Comparison of ENCODE assay signal across 17 mouse cellular contexts in the genomic region with DNA sequence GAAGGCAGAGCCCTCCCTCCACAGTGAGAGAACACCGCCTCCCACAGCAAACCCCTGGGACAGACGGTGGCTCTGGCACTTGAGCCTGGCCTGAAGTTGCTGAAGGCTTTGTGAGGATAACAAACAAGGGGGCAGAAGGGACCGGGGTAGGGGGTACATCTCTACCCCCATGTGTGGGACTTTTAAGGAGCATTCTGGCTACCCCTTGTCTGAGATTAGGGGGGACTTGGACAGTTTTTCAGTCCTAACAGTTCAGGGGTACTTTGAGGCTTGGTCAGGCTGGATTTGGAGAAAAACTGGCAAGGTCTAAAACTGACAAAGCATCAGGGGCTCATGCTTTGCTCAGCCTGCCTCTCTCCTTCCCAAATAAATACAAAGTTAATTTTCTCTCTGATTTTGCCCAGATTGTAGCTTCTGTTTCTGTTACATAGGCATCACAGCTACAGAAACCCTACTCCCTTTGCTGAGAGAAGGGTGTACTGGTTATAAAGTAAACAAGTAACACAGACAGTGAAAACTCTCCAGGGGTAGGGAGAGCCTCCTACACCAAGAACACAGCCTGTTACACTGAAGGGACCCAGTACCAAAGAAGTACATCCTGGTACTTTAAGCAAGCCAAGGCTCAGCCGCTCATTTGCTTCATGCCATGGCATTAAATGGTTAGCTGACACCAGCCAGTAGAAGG. TPM values are rescaled to one million over a fixed set of nuclear protein-coding genes. Genes with fewer than 3 reads are reported as not detected.
A peak's percentile ranks its signal among the peaks of the same experiment; 100 is the strongest.
DNase-seq lines count a peak whose midpoint lies in the region; ATAC-seq and TF ChIP-seq lines count a peak whose summit lies in the region.
"Had no signal": no experiment of that assay in that cellular context is flagged by ENCODE, and none has a peak within 500 bp of the region (broad histone marks: within the 10 kb centered on the region; RNA-seq: fewer than 3 reads in every experiment).

No protein-coding gene starts in this region.

- WGBS in forebrain, embryonic 14.5 days, result 68% methylated on average over 4 of the region's 4 CpGs
- WGBS in forebrain, postnatal 0 days, result 63% methylated on average over 4 of the region's 4 CpGs
- 55% methylated on average over 4 of the region's 4 CpGs for WGBS in limb, embryonic 12.5 days
- WGBS in limb, embryonic 10.5 days, result 67% methylated on average over 4 of the region's 4 CpGs
- 56% methylated on average over 4 of the region's 4 CpGs for WGBS in midbrain, embryonic 16.5 days
- WGBS in midbrain, embryonic 15.5 days, result 54% methylated on average over 4 of the region's 4 CpGs
- WGBS in neural tube, embryonic 15.5 days, result 66% methylated on average over 4 of the region's 4 CpGs

- H3K9ac ChIP-seq in forebrain, embryonic 14.5 days (ENCODE audit: low read length), result 0 out of 2 replicates have a peak overlapping the region, but pooled peaks have one; percentile 21
- H3K9ac ChIP-seq in forebrain, postnatal 0 days, result no peak overlapping the region; the same call in 1 of the 2 replicates
- H3K9ac ChIP-seq in limb, embryonic 12.5 days (replicated peaks), result 0 out of 2 replicates have a peak overlapping the region, but pooled peaks have one; percentile 12
- 0 out of 2 replicates have a peak overlapping the region, but pooled peaks have one; percentile 25 for H3K9ac ChIP-seq in midbrain, embryonic 16.5 days (ENCODE audit: low read depth, low read length)
- no peak overlapping the region for H3K9ac ChIP-seq in midbrain, embryonic 15.5 days
- H3K9ac ChIP-seq in neural tube, embryonic 15.5 days (replicated peaks), result 0 out of 2 replicates have a peak overlapping the region, but pooled peaks have one; percentile 2
- H3K9ac ChIP-seq: kidney, embryonic 15.5 days; limb, embryonic 13.5 days had no signal

- no peak for DNase-seq in forebrain, embryonic 14.5 days (ENCODE audit: low spot score)
- DNase-seq in forebrain, postnatal 0 days, result no peak
- DNase-seq in limb, embryonic 10.5 days (ENCODE audit: low spot score), result no peak
- no peak for DNase-seq in frontal cortex, adult 2 months (ENCODE audit: extremely low spot score in 1 of 2, low spot score in 1 of 2)
- DNase-seq: adrenal gland, postnatal 10 days; cerebellum, adult 18-20 months; cerebellum, postnatal 36 days; heart, postnatal 4 days; lung, adult 2 months; right cerebral cortex, adult 18-20 months had no signal

- ATAC-seq in forebrain, embryonic 14.5 days, result no peak
- ATAC-seq in forebrain, postnatal 0 days, result no peak
- ATAC-seq in limb, embryonic 12.5 days (ENCODE audit: insufficient number of reproducible peaks, insufficient read depth, low FRiP score, low TSS enrichment, low read depth), result no peak
- ATAC-seq in midbrain, embryonic 16.5 days, result no peak
- ATAC-seq in midbrain, embryonic 15.5 days (replicated peaks), result no peak
- ATAC-seq in neural tube, embryonic 15.5 days (ENCODE audit: low FRiP score), result no peak
- ATAC-seq: inflammation-experienced regulatory T-cells, adult 6 months had no signal

- no peaks in the 10 kb centered on the region for H3K27me3 ChIP-seq in forebrain, embryonic 14.5 days (replicated peaks; ENCODE audit: control insufficient read depth, insufficient read depth, low read length)
- no peaks in the 10 kb centered on the region for H3K27me3 ChIP-seq in forebrain, postnatal 0 days (ENCODE audit: insufficient read depth, low read length)
- no peaks in the 10 kb centered on the region for H3K27me3 ChIP-seq in limb, embryonic 12.5 days
- no peaks in the 10 kb centered on the region for H3K27me3 ChIP-seq in limb, embryonic 10.5 days (ENCODE audit: low read depth, poor library complexity, severe bottlenecking)
- H3K27me3 ChIP-seq in midbrain, embryonic 16.5 days (ENCODE audit: control insufficient read depth, insufficient read depth, low read depth, low read length), result no peaks in the 10 kb centered on the region
- no peaks in the 10 kb centered on the region for H3K27me3 ChIP-seq in midbrain, embryonic 15.5 days (replicated peaks)
- no peaks in the 10 kb centered on the region for H3K27me3 ChIP-seq in neural tube, embryonic 15.5 days (replicated peaks)
- H3K27me3 ChIP-seq: kidney, embryonic 15.5 days; limb, embryonic 13.5 days had no signal

- no peak overlapping the region for H3K4me2 ChIP-seq in forebrain, embryonic 14.5 days (ENCODE audit: low read length)
- H3K4me2 ChIP-seq in forebrain, postnatal 0 days (ENCODE audit: low read depth), result no peak overlapping the region
- H3K4me2 ChIP-seq in limb, embryonic 12.5 days, result no peak overlapping the region
- H3K4me2 ChIP-seq in midbrain, embryonic 16.5 days (ENCODE audit: low read length), result no peak overlapping the region
- H3K4me2 ChIP-seq in midbrain, embryonic 15.5 days, result no peak overlapping the region
- no peak overlapping the region; the same call in 1 of the 2 replicates for H3K4me2 ChIP-seq in neural tube, embryonic 15.5 days
- H3K4me2 ChIP-seq: kidney, embryonic 15.5 days; limb, embryonic 13.5 days had no signal

- H3K4me3 ChIP-seq in forebrain, embryonic 14.5 days (ENCODE audit: low read depth, low read length), result no peak overlapping the region
- no peak overlapping the region for H3K4me3 ChIP-seq in forebrain, postnatal 0 days (ENCODE audit: low read depth, low read length)
- no peak overlapping the region for H3K4me3 ChIP-seq in limb, embryonic 12.5 days (replicated peaks)
- no peak overlapping the region for H3K4me3 ChIP-seq in limb, embryonic 10.5 days
- H3K4me3 ChIP-seq in midbrain, embryonic 16.5 days (ENCODE audit: low read depth, low read length), result no peak overlapping the region
- H3K4me3 ChIP-seq in midbrain, embryonic 15.5 days, result no peak overlapping the region
- no peak overlapping the region for H3K4me3 ChIP-seq in neural tube, embryonic 15.5 days (replicated peaks)
- H3K4me3 ChIP-seq: kidney, embryonic 15.5 days; limb, embryonic 13.5 days had no signal

- TF ChIP-seq CTCF in forebrain, postnatal 0 days (IDR thresholded peaks at IDR 0.05; ENCODE audit: low read depth), result no peak

- no peaks in the 10 kb centered on the region for H3K9me3 ChIP-seq in forebrain, embryonic 14.5 days (replicated peaks; ENCODE audit: control insufficient read depth, low read length)
- H3K9me3 ChIP-seq in forebrain, postnatal 0 days (ENCODE audit: low read length), result no peaks in the 10 kb centered on the region
- H3K9me3 ChIP-seq in limb, embryonic 12.5 days, result no peaks in the 10 kb centered on the region
- no peaks in the 10 kb centered on the region for H3K9me3 ChIP-seq in limb, embryonic 10.5 days (replicated peaks)
- H3K9me3 ChIP-seq in midbrain, embryonic 16.5 days (replicated peaks; ENCODE audit: control insufficient read depth, low read length, poor library complexity, severe bottlenecking), result no peaks in the 10 kb centered on the region
- H3K9me3 ChIP-seq in midbrain, embryonic 15.5 days, result no peaks in the 10 kb centered on the region
- no peaks in the 10 kb centered on the region for H3K9me3 ChIP-seq in neural tube, embryonic 15.5 days (replicated peaks)
- H3K9me3 ChIP-seq: kidney, embryonic 15.5 days; limb, embryonic 13.5 days had no signal

- peaks cover 91% of the 10 kb centered on the region for H3K36me3 ChIP-seq in forebrain, embryonic 14.5 days (ENCODE audit: control insufficient read depth, insufficient read depth, low read length)
- peaks cover 56% of the 10 kb centered on the region for H3K36me3 ChIP-seq in forebrain, postnatal 0 days (ENCODE audit: insufficient read depth)
- H3K36me3 ChIP-seq in limb, embryonic 12.5 days, result peaks cover 83% of the 10 kb centered on the region
- H3K36me3 ChIP-seq in limb, embryonic 10.5 days, result peaks cover 93% of the 10 kb centered on the region
- H3K36me3 ChIP-seq in midbrain, embryonic 16.5 days (ENCODE audit: control insufficient read depth, insufficient read depth, low read length), result peaks cover 20% of the 10 kb centered on the region
- H3K36me3 ChIP-seq in midbrain, embryonic 15.5 days (replicated peaks), result peaks cover 40% of the 10 kb centered on the region
- H3K36me3 ChIP-seq in neural tube, embryonic 15.5 days, result peaks cover 54% of the 10 kb centered on the region

- H3K4me1 ChIP-seq in forebrain, embryonic 14.5 days (ENCODE audit: control insufficient read depth, insufficient read depth, low read length), result peaks cover 23% of the 10 kb centered on the region
- H3K4me1 ChIP-seq in forebrain, postnatal 0 days (ENCODE audit: insufficient read depth), result peaks cover 27% of the 10 kb centered on the region
- H3K4me1 ChIP-seq in limb, embryonic 12.5 days (replicated peaks), result peaks cover 47% of the 10 kb centered on the region
- peaks cover 40% of the 10 kb centered on the region for H3K4me1 ChIP-seq in limb, embryonic 10.5 days
- peaks cover 43% of the 10 kb centered on the region for H3K4me1 ChIP-seq in midbrain, embryonic 16.5 days (ENCODE audit: control insufficient read depth, insufficient read depth, low read length)
- H3K4me1 ChIP-seq in midbrain, embryonic 15.5 days, result peaks cover 51% of the 10 kb centered on the region
- peaks cover 50% of the 10 kb centered on the region for H3K4me1 ChIP-seq in neural tube, embryonic 15.5 days

- H3K27ac ChIP-seq in forebrain, embryonic 14.5 days (ENCODE audit: low read depth, low read length), result no peak overlapping the region
- no peak overlapping the region for H3K27ac ChIP-seq in forebrain, postnatal 0 days (ENCODE audit: low read depth, low read length)
- H3K27ac ChIP-seq in limb, embryonic 12.5 days, result 0 out of 2 replicates have a peak overlapping the region, but pooled peaks have one; percentile 17
- H3K27ac ChIP-seq in limb, embryonic 10.5 days, result no peak overlapping the region
- H3K27ac ChIP-seq in midbrain, embryonic 16.5 days (ENCODE audit: low read length), result no peak overlapping the region
- no peak overlapping the region for H3K27ac ChIP-seq in midbrain, embryonic 15.5 days
- no peak overlapping the region for H3K27ac ChIP-seq in neural tube, embryonic 15.5 days (replicated peaks)
- H3K27ac ChIP-seq: kidney, embryonic 15.5 days; limb, embryonic 13.5 days had no signal

RNA-seq across cellular contexts. Expression of a gene that starts 6.0 kb away (rescaled TPM):
- polyA plus RNA-seq in forebrain, embryonic 14.5 days (2014; fragmentation: Nextera tagmentation; extraction: Ambion mirVana), result 22.9 and 24.8 TPM in 2 replicates
- total RNA-seq in forebrain, postnatal 0 days (2014; rRNA removed), result 82.4 and 83.5 TPM in 2 replicates
- polyA plus RNA-seq in forebrain, postnatal 0 days (2015; fragmentation: Nextera tagmentation; extraction: Ambion mirVana), result 15.8 and 16.8 TPM in 2 replicates
- polyA plus RNA-seq in limb, embryonic 12.5 days (2016; fragmentation: Nextera tagmentation; extraction: Ambion mirVana), result 25.9 TPM in 2 replicates
- polyA plus RNA-seq in limb, embryonic 10.5 days (2016; fragmentation: Nextera tagmentation; extraction: Ambion mirVana), result 17.9 and 20.4 TPM in 2 replicates
- 11.6 and 12.6 TPM in 2 replicates for polyA plus RNA-seq in midbrain, embryonic 16.5 days (2015; fragmentation: Nextera tagmentation; extraction: Ambion mirVana)
- 17.1 and 21.8 TPM in 2 replicates for polyA plus RNA-seq in midbrain, embryonic 15.5 days (2015; fragmentation: Nextera tagmentation; extraction: Ambion mirVana)
- 10.9 and 13.5 TPM in 2 replicates for polyA plus RNA-seq in neural tube, embryonic 15.5 days (2015; fragmentation: Nextera tagmentation; extraction: Ambion mirVana)
- 16.7 and 17.8 TPM in 2 replicates for polyA plus RNA-seq in frontal cortex, adult 2 months (2012; rRNA removed)

RNA-seq across cellular contexts. Expression of a gene that starts 10.6 kb away (rescaled TPM):
- polyA plus RNA-seq in forebrain, embryonic 14.5 days (2014; fragmentation: Nextera tagmentation; extraction: Ambion mirVana), result 214 and 219 TPM in 2 replicates
- total RNA-seq in forebrain, postnatal 0 days (2014; rRNA removed), result 49.5 and 61.9 TPM in 2 replicates
- 135 and 151 TPM in 2 replicates for polyA plus RNA-seq in forebrain, postnatal 0 days (2015; fragmentation: Nextera tagmentation; extraction: Ambion mirVana)
- 229 and 233 TPM in 2 replicates for polyA plus RNA-seq in limb, embryonic 12.5 days (2016; fragmentation: Nextera tagmentation; extraction: Ambion mirVana)
- 290 and 342 TPM in 2 replicates for polyA plus RNA-seq in limb, embryonic 10.5 days (2016; fragmentation: Nextera tagmentation; extraction: Ambion mirVana)
- 180 and 183 TPM in 2 replicates for polyA plus RNA-seq in midbrain, embryonic 16.5 days (2015; fragmentation: Nextera tagmentation; extraction: Ambion mirVana)
- polyA plus RNA-seq in midbrain, embryonic 15.5 days (2015; fragmentation: Nextera tagmentation; extraction: Ambion mirVana), result 168 TPM in 2 replicates
- polyA plus RNA-seq in neural tube, embryonic 15.5 days (2015; fragmentation: Nextera tagmentation; extraction: Ambion mirVana), result 192 and 201 TPM in 2 replicates
- 69.3 and 75.8 TPM in 2 replicates for polyA plus RNA-seq in frontal cortex, adult 2 months (2012; rRNA removed)

RNA-seq across cellular contexts. Expression of a gene that starts 59.5 kb away (rescaled TPM):
- 16.6 and 18.7 TPM in 2 replicates for polyA plus RNA-seq in forebrain, embryonic 14.5 days (2014; fragmentation: Nextera tagmentation; extraction: Ambion mirVana)
- 25.0 and 33.7 TPM in 2 replicates for total RNA-seq in forebrain, postnatal 0 days (2014; rRNA removed)
- 4.7 and 8.0 TPM in 2 replicates for polyA plus RNA-seq in forebrain, postnatal 0 days (2015; fragmentation: Nextera tagmentation; extraction: Ambion mirVana)
- 22.3 and 24.9 TPM in 2 replicates for polyA plus RNA-seq in limb, embryonic 12.5 days (2016; fragmentation: Nextera tagmentation; extraction: Ambion mirVana)
- polyA plus RNA-seq in limb, embryonic 10.5 days (2016; fragmentation: Nextera tagmentation; extraction: Ambion mirVana), result 29.4 and 34.1 TPM in 2 replicates
- 20.4 and 23.2 TPM in 2 replicates for polyA plus RNA-seq in midbrain, embryonic 16.5 days (2015; fragmentation: Nextera tagmentation; extraction: Ambion mirVana)
- polyA plus RNA-seq in midbrain, embryonic 15.5 days (2015; fragmentation: Nextera tagmentation; extraction: Ambion mirVana), result 20.2 and 20.9 TPM in 2 replicates
- polyA plus RNA-seq in neural tube, embryonic 15.5 days (2015; fragmentation: Nextera tagmentation; extraction: Ambion mirVana), result 15.9 and 17.3 TPM in 2 replicates
- 22.3 and 23.5 TPM in 2 replicates for polyA plus RNA-seq in frontal cortex, adult 2 months (2012; rRNA removed)

Comparison
In these comparisons a context has a peak if more than half of its experiments do, and no peak if none do; other contexts are left out.
1. H3K9ac ChIP-seq: peak in forebrain, embryonic 14.5 days (single experiment), limb, embryonic 12.5 days (single experiment), midbrain, embryonic 16.5 days (single experiment) and neural tube, embryonic 15.5 days (single experiment); none in forebrain, postnatal 0 days (single experiment) and midbrain, embryonic 15.5 days (single experiment).